Mouse (Mus musculus) intestine, embryonic 16.5 days (tissue): Measurements from ENCODE around the gene Rrad. TPM values are rescaled to one million over a fixed set of nuclear protein-coding genes. Genes with fewer than 3 reads are reported as not detected.

Experiments
- ATAC-seq: fragments of 200-750 bp; cut with Nextera tagmentation; 2 replicates; pipeline ENCODE4 v1.8.0; 2017; ENCODE audit warnings: moderate TSS enrichment, moderate library complexity
- H3K27ac ChIP-seq: fragments of 300-500 bp; sonication (generic); 2 replicates; pipeline ENCODE4 v1.5.1; 2014; ENCODE audit warnings: mild to moderate bottlenecking, low read length
- H3K27me3 ChIP-seq: fragments of 300-500 bp; sonication (generic); replicated peaks from 2 replicates; pipeline ENCODE4 v1.6.1; 2014; ENCODE audit warnings: low read length, control low read depth, mixed read lengths; ENCODE audit not compliant: control insufficient read depth, insufficient read depth
- H3K36me3 ChIP-seq: fragments of 300-500 bp; sonication (generic); 2 replicates; pipeline ENCODE4 v1.6.1; 2014; ENCODE audit warnings: low read length, control low read depth; ENCODE audit not compliant: control insufficient read depth, insufficient read depth
- H3K4me1 ChIP-seq: fragments of 300-500 bp; sonication (generic); 2 replicates; pipeline ENCODE4 v1.6.1; 2014; ENCODE audit warnings: low read length, control low read depth, mixed read lengths; ENCODE audit not compliant: control insufficient read depth, insufficient read depth
- H3K4me2 ChIP-seq: fragments of 300-500 bp; sonication (generic); 2 replicates; pipeline ENCODE4 v1.6.1; 2014; ENCODE audit warnings: low read depth, low read length, control low read depth
- H3K4me3 ChIP-seq: fragments of 300-500 bp; sonication (generic); 2 replicates; pipeline ENCODE4 v1.5.1; 2014; ENCODE audit warnings: mild to moderate bottlenecking, low read length
- H3K9ac ChIP-seq: fragments of 300-500 bp; sonication (generic); 2 replicates; pipeline ENCODE4 v1.6.1; 2014; ENCODE audit warnings: low read depth, low read length
- H3K9me3 ChIP-seq: fragments of 300-500 bp; sonication (generic); 2 replicates; pipeline ENCODE4 v1.6.1; 2016; ENCODE audit warnings: low read length, control low read depth; ENCODE audit not compliant: control insufficient read depth
- whole genome bisulfite sequencing: fragments of 180-500 bp; shearing (Covaris S2); extraction: QIAGEN DNeasy Blood & Tissue Kit; methylation state at CpG from one replicate; pipeline ENCODE4 v1.1.7; 2014; 5-methylcytosine and 5-hydroxymethylcytosine counted together
- polyA plus RNA-seq: library from polyadenylated mRNA; unstranded; fragments of >200 nt; fragmentation: Nextera tagmentation; extraction: Ambion mirVana; gene quantifications from 2 replicates; pipeline ENCODE4 v1.2.1, GENCODE M21; 2015

Rrad gene
- polyA plus RNA-seq, 1 experiment from 2014 or later, result 4.6 TPM

GRCm38 (mm10) chr8:104602468-104603244 is 28.5 kb downstream of the Rrad start:
- peak; percentile 89 for ATAC-seq
- Histone ChIP-seq H3K4me2 (peak overlapping the region; percentile 63), H3K27ac (no peak overlapping the region), H3K4me1 (peaks cover 16% of the 10 kb centered on the region), H3K27me3 (no peaks in the 10 kb centered on the region), H3K9me3 (no peaks in the 10 kb centered on the region), H3K9ac (peak overlapping the region; percentile 32; the same call in 1 of the 2 replicates), H3K4me3 (peak overlapping the region; percentile 31), H3K36me3 (no peaks in the 10 kb centered on the region)
- 21% methylated on average over 21 of the region's 21 CpGs for WGBS

- Histone ChIP-seq H3K4me3 (peak overlapping the region; percentile 31), H3K4me2 (peak overlapping the region; percentile 63), H3K36me3 (no peaks in the 10 kb centered on the region), H3K27me3 (no peaks in the 10 kb centered on the region), H3K9me3 (no peaks in the 10 kb centered on the region), H3K27ac (no peak overlapping the region), H3K9ac (0 out of 2 replicates have a peak overlapping the region, but pooled peaks have one; percentile 32), H3K4me1 (peaks cover 16% of the 10 kb centered on the region)
- WGBS, result 1% methylated on average over 12 of the region's 12 CpGs
- ATAC-seq, result peak; percentile 30
These were observed 29.2 kb downstream of the Rrad start for GRCm38 (mm10) chr8:104601941-104602371.

- peak overlapping the region; percentile 63; the same call in 1 of the 2 replicates for H3K4me2 ChIP-seq
- WGBS, result 31% methylated on average over 7 of the region's 7 CpGs
- peaks cover 12% of the 10 kb centered on the region for H3K4me1 ChIP-seq
- no peaks in the 10 kb centered on the region for H3K27me3 ChIP-seq
- 0 out of 2 replicates have a peak overlapping the region, but pooled peaks have one; percentile 31 for H3K4me3 ChIP-seq
- no peaks in the 10 kb centered on the region for H3K9me3 ChIP-seq
- H3K27ac ChIP-seq, result no peak overlapping the region
- H3K36me3 ChIP-seq, result no peaks in the 10 kb centered on the region
- no peak for ATAC-seq
- H3K9ac ChIP-seq, result peak overlapping the region; percentile 48; the same call in 1 of the 2 replicates
These were observed 29.7 kb downstream of the Rrad start for GRCm38 (mm10) chr8:104601386-104601785.

- no peak overlapping the region for H3K27ac ChIP-seq
- H3K9me3 ChIP-seq, result no peaks in the 10 kb centered on the region
- H3K9ac ChIP-seq, result no peak overlapping the region
- peaks cover 12% of the 10 kb centered on the region for H3K4me1 ChIP-seq
- H3K4me3 ChIP-seq, result no peak overlapping the region
- peaks cover 11% of the 10 kb centered on the region for H3K36me3 ChIP-seq
- no peak overlapping the region for H3K4me2 ChIP-seq
- no peak for ATAC-seq
- 41% methylated on average over 6 of the region's 6 CpGs for WGBS
- H3K27me3 ChIP-seq, result no peaks in the 10 kb centered on the region
These were observed 32.6 kb downstream of the Rrad start for GRCm38 (mm10) chr8:104598496-104598895.

GRCm38 (mm10) chr8:104597656-104598055 is 33.5 kb downstream of the Rrad start:
- no peak for ATAC-seq
- WGBS, result 50% methylated on average over 6 of the region's 6 CpGs
- Histone ChIP-seq H3K4me2 (no peak overlapping the region), H3K9ac (no peak overlapping the region), H3K27ac (no peak overlapping the region), H3K9me3 (no peaks in the 10 kb centered on the region), H3K4me1 (peaks cover 12% of the 10 kb centered on the region), H3K4me3 (no peak overlapping the region), H3K27me3 (no peaks in the 10 kb centered on the region), H3K36me3 (peaks cover 11% of the 10 kb centered on the region)

- H3K27ac ChIP-seq, result no peak overlapping the region
- no peak overlapping the region for H3K9ac ChIP-seq
- no peak for ATAC-seq
- H3K4me3 ChIP-seq, result no peak overlapping the region
- 85% methylated on average over 21 of the region's 21 CpGs for WGBS
- H3K4me2 ChIP-seq, result no peak overlapping the region
- H3K9me3 ChIP-seq, result no peaks in the 10 kb centered on the region
- H3K27me3 ChIP-seq, result no peaks in the 10 kb centered on the region
- peaks cover 10% of the 10 kb centered on the region; the same call in 1 of the 2 replicates for H3K4me1 ChIP-seq
- H3K36me3 ChIP-seq, result peaks cover 11% of the 10 kb centered on the region
These were observed 35.2 kb downstream of the Rrad start for GRCm38 (mm10) chr8:104595773-104596536.

GRCm38 (mm10) chr8:104594611-104595362 is 36.3 kb downstream of the Rrad start:
- no peaks in the 10 kb centered on the region for H3K9me3 ChIP-seq
- H3K27ac ChIP-seq, result no peak overlapping the region
- H3K9ac ChIP-seq, result no peak overlapping the region
- H3K4me2 ChIP-seq, result no peak overlapping the region
- no peak overlapping the region for H3K4me3 ChIP-seq
- 97% methylated on average over 19 of the region's 19 CpGs for WGBS
- no peaks in the 10 kb centered on the region for H3K27me3 ChIP-seq
- ATAC-seq, result no peak
- H3K36me3 ChIP-seq, result peaks cover 11% of the 10 kb centered on the region
- H3K4me1 ChIP-seq, result peaks cover 16% of the 10 kb centered on the region

- Histone ChIP-seq H3K4me1 (peaks cover 16% of the 10 kb centered on the region), H3K27ac (no peak overlapping the region), H3K36me3 (peaks cover 11% of the 10 kb centered on the region), H3K27me3 (no peaks in the 10 kb centered on the region), H3K9ac (no peak overlapping the region), H3K9me3 (no peaks in the 10 kb centered on the region), H3K4me3 (no peak overlapping the region), H3K4me2 (no peak overlapping the region)
- ATAC-seq, result no peak
- 93% methylated on average over 31 of the region's 31 CpGs for WGBS
These were observed 37.4 kb downstream of the Rrad start for GRCm38 (mm10) chr8:104593536-104594325.
